15 mouse cellular contexts compared by ENCODE assay signal in the genomic region with DNA sequence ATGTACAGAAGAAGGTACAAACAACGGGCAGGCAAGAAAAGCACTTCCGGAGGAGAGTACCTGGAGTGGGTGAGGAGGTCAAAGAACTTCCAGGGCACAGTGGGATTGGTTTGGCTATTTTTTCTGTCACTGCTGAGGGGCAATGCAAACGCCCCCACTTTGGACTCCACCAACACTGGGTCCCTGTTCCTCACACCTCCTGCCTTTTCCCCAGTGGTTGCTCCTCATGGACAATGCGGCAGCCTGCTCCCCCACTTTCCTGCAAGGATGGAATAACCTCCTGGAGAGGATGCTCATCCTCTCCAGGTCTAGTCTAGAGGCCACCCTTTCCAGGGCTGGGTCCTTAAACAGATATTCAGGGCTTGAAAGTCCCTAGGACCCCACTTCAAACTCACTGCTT. TPM values are rescaled to one million over a fixed set of nuclear protein-coding genes. Genes with fewer than 3 reads are reported as not detected.
DNase-seq lines count a peak whose midpoint lies in the region; ATAC-seq and TF ChIP-seq lines count a peak whose summit lies in the region.
"Had no signal": no experiment of that assay in that cellular context is flagged by ENCODE, and none has a peak within 500 bp of the region (broad histone marks: within the 10 kb centered on the region; RNA-seq: fewer than 3 reads in every experiment).

No protein-coding gene starts in this region.

- no peak for ATAC-seq in lung, embryonic 15.5 days (ENCODE audit: borderline replicate concordance, extremely low read depth, low FRiP score, low TSS enrichment)
- ATAC-seq in forebrain, embryonic 15.5 days (replicated peaks) = no peak
- no peak for ATAC-seq in limb, embryonic 12.5 days (ENCODE audit: insufficient number of reproducible peaks, insufficient read depth, low FRiP score, low TSS enrichment, low read depth)
- no peak for ATAC-seq in neural tube, embryonic 13.5 days (ENCODE audit: low read depth)

- WGBS in lung, embryonic 15.5 days = 15% methylated on average over 4 of the region's 4 CpGs
- WGBS in lung, adult 2 months = 41% methylated on average over 4 of the region's 4 CpGs
- WGBS in forebrain, embryonic 15.5 days = 6% methylated on average over 4 of the region's 4 CpGs
- 8% methylated on average over 4 of the region's 4 CpGs for WGBS in limb, embryonic 12.5 days
- 7% methylated on average over 4 of the region's 4 CpGs for WGBS in neural tube, embryonic 13.5 days

- H3K4me1 ChIP-seq in lung, embryonic 15.5 days = 0 out of 2 replicates have a peak, but pooled peaks cover 6% of the 10 kb centered on the region
- H3K4me1 ChIP-seq in lung, adult 2 months (ENCODE audit: control insufficient read depth, insufficient read depth, low read length) = 0 out of 2 replicates have a peak, but pooled peaks cover 2% of the 10 kb centered on the region
- H3K4me1 ChIP-seq in forebrain, embryonic 15.5 days = peaks cover 9% of the 10 kb centered on the region
- H3K4me1 ChIP-seq in limb, embryonic 12.5 days (replicated peaks) = peaks cover 31% of the 10 kb centered on the region
- peaks cover 43% of the 10 kb centered on the region for H3K4me1 ChIP-seq in neural tube, embryonic 13.5 days (replicated peaks)

- no peak overlapping the region for H3K4me3 ChIP-seq in lung, embryonic 15.5 days
- H3K4me3 ChIP-seq in lung, adult 2 months (replicated peaks; ENCODE audit: extremely low read depth, low read depth, low read length) = no peak overlapping the region
- H3K4me3 ChIP-seq in forebrain, embryonic 15.5 days = peak overlapping the region; percentile 32; the same call in 1 of the 2 replicates
- H3K4me3 ChIP-seq in limb, embryonic 12.5 days (replicated peaks) = peak overlapping the region; percentile 39; the same call in 1 of the 2 replicates
- H3K4me3 ChIP-seq in neural tube, embryonic 13.5 days = peak overlapping the region; percentile 30
- H3K4me3 ChIP-seq: erythroblast, embryonic 14.5 days; myocyte had no signal

- H3K27me3 ChIP-seq in lung, embryonic 15.5 days = peaks cover 75% of the 10 kb centered on the region
- H3K27me3 ChIP-seq in forebrain, embryonic 15.5 days = peaks cover 84% of the 10 kb centered on the region
- peaks cover 92% of the 10 kb centered on the region for H3K27me3 ChIP-seq in limb, embryonic 12.5 days
- H3K27me3 ChIP-seq in neural tube, embryonic 13.5 days = peaks cover 96% of the 10 kb centered on the region

- no peak for TF ChIP-seq POLR2A in lung, adult 2 months (IDR thresholded peaks at IDR 0.05; ENCODE audit: borderline replicate concordance, extremely low read depth, low read depth, low read length)

- H3K4me2 ChIP-seq in lung, embryonic 15.5 days = peak overlapping the region; percentile 53; the same call in 1 of the 2 replicates
- H3K4me2 ChIP-seq in forebrain, embryonic 15.5 days (replicated peaks) = peak overlapping the region; percentile 61
- H3K4me2 ChIP-seq in limb, embryonic 12.5 days = peak overlapping the region; percentile 59
- peak overlapping the region; percentile 59 for H3K4me2 ChIP-seq in neural tube, embryonic 13.5 days

- no peak for TF ChIP-seq CTCF in lung, adult 2 months (IDR thresholded peaks at IDR 0.05; ENCODE audit: insufficient read depth, low read length)

- H3K9me3 ChIP-seq in lung, embryonic 15.5 days = no peaks in the 10 kb centered on the region
- no peaks in the 10 kb centered on the region for H3K9me3 ChIP-seq in forebrain, embryonic 15.5 days
- H3K9me3 ChIP-seq in limb, embryonic 12.5 days = no peaks in the 10 kb centered on the region
- H3K9me3 ChIP-seq in neural tube, embryonic 13.5 days = no peaks in the 10 kb centered on the region
- H3K9me3 ChIP-seq: stomach, embryonic 15.5 days had no signal

- H3K27ac ChIP-seq in lung, embryonic 15.5 days = no peak overlapping the region
- H3K27ac ChIP-seq in forebrain, embryonic 15.5 days (replicated peaks) = no peak overlapping the region
- H3K27ac ChIP-seq in limb, embryonic 12.5 days = no peak overlapping the region
- no peak overlapping the region for H3K27ac ChIP-seq in neural tube, embryonic 13.5 days (replicated peaks)
- H3K27ac ChIP-seq: stomach, embryonic 15.5 days had no signal

- no peak overlapping the region for H3K9ac ChIP-seq in lung, embryonic 15.5 days
- H3K9ac ChIP-seq in forebrain, embryonic 15.5 days (replicated peaks) = no peak overlapping the region
- H3K9ac ChIP-seq in limb, embryonic 12.5 days (replicated peaks) = no peak overlapping the region
- H3K9ac ChIP-seq in neural tube, embryonic 13.5 days = no peak overlapping the region
- H3K9ac ChIP-seq: stomach, embryonic 15.5 days had no signal

- no peak for DNase-seq in lung, adult 2 months
- DNase-seq in spleen, postnatal 4 days (ENCODE audit: low spot score in 2 of 2) = no peak
- DNase-seq in cerebellum, adult 11 months = no peak
- DNase-seq in layer of hippocampus, adult 9-10 months (ENCODE audit: low spot score) = no peak
- DNase-seq: cerebellum, adult 9-10 months; gastrocnemius, postnatal 14 days; lung, postnatal 10 days; right cerebral cortex, postnatal 14 days had no signal

- H3K36me3 ChIP-seq in lung, embryonic 15.5 days = no peaks in the 10 kb centered on the region
- H3K36me3 ChIP-seq in forebrain, embryonic 15.5 days = no peaks in the 10 kb centered on the region
- no peaks in the 10 kb centered on the region for H3K36me3 ChIP-seq in limb, embryonic 12.5 days
- H3K36me3 ChIP-seq in neural tube, embryonic 13.5 days = no peaks in the 10 kb centered on the region
- H3K36me3 ChIP-seq: stomach, embryonic 15.5 days had no signal

RNA-seq across cellular contexts. Expression of gene Faah, which starts 38.8 kb away (rescaled TPM):
- 8.9 and 10.2 TPM in 2 replicates for polyA plus RNA-seq in lung, embryonic 15.5 days (2015; fragmentation: Nextera tagmentation; extraction: Ambion mirVana)
- polyA plus RNA-seq in lung, adult 2 months (2012; rRNA removed) = 24.5 and 31.7 TPM in 2 replicates
- polyA plus RNA-seq in forebrain, embryonic 15.5 days (2015; fragmentation: Nextera tagmentation; extraction: Ambion mirVana) = 11.0 and 12.7 TPM in 2 replicates
- 0.81 and 1.1 TPM in 2 replicates for polyA plus RNA-seq in limb, embryonic 12.5 days (2016; fragmentation: Nextera tagmentation; extraction: Ambion mirVana)
- polyA plus RNA-seq in neural tube, embryonic 13.5 days (2015; fragmentation: Nextera tagmentation; extraction: Ambion mirVana) = 10.7 and 10.8 TPM in 2 replicates

RNA-seq across cellular contexts. Expression of gene Dmbx1, which starts 39.2 kb away (rescaled TPM):
- 0.05 TPM in 1 of 2 replicates, not detected in the other for polyA plus RNA-seq in lung, embryonic 15.5 days (2015; fragmentation: Nextera tagmentation; extraction: Ambion mirVana)
- polyA plus RNA-seq in lung, adult 2 months (2012; rRNA removed) = not detected in 2 replicates
- polyA plus RNA-seq in forebrain, embryonic 15.5 days (2015; fragmentation: Nextera tagmentation; extraction: Ambion mirVana) = 0.23 TPM in 1 of 2 replicates, not detected in the other
- polyA plus RNA-seq in limb, embryonic 12.5 days (2016; fragmentation: Nextera tagmentation; extraction: Ambion mirVana) = 0.08 and 0.13 TPM in 2 replicates
- polyA plus RNA-seq in neural tube, embryonic 13.5 days (2015; fragmentation: Nextera tagmentation; extraction: Ambion mirVana) = 1.6 and 2.0 TPM in 2 replicates
- polyA plus RNA-seq: erythroblast, embryonic 14.5 days had no signal

Comparison
In these comparisons a context has a peak if more than half of its experiments do, and no peak if none do; other contexts are left out.
1. H3K4me3 ChIP-seq: peak in forebrain, embryonic 15.5 days (single experiment), limb, embryonic 12.5 days (single experiment) and neural tube, embryonic 13.5 days (single experiment); none in lung, embryonic 15.5 days (single experiment) and lung, adult 2 months (single experiment).
2. Peak in every context shown above with its lines, with median percentiles within 50 percentile points of each other: H3K4me2 ChIP-seq.